ENCODE assay signal across 7 mouse cellular contexts in genomic region chr19:5072389-5073019, GRCm38 (mm10). TPM values are rescaled to one million over a fixed set of nuclear protein-coding genes. Genes with fewer than 3 reads are reported as not detected.
DNase-seq lines count a peak whose midpoint lies in the region; ATAC-seq lines count a peak whose summit lies in the region.

No protein-coding gene starts in this region.

- peak overlapping the region; percentile 54; the same call in 1 of the 2 replicates for H3K9ac ChIP-seq in forebrain, embryonic 11.5 days (ENCODE audit: low read length)
- H3K9ac ChIP-seq in midbrain, embryonic 16.5 days (ENCODE audit: low read depth, low read length), result peak overlapping the region; percentile 53

- peak; percentile 63 for DNase-seq in 416B (ENCODE audit: low read depth)
- peak; percentile 88 for DNase-seq in ES-CJ7 (ENCODE audit: low read depth, low spot score)
- DNase-seq in forebrain, embryonic 11.5 days (ENCODE audit: low spot score), result no peak
- peak; percentile 57 for DNase-seq in kidney, postnatal 10 days
- no peak for DNase-seq in natural killer cell, adult 2 months (ENCODE audit: low spot score in 2 of 2)
- DNase-seq in thymus, postnatal 25 days, result no peak

- H3K4me2 ChIP-seq in forebrain, embryonic 11.5 days (ENCODE audit: low read depth, low read length, severe bottlenecking), result peak overlapping the region; percentile 68
- peak overlapping the region; percentile 79 for H3K4me2 ChIP-seq in midbrain, embryonic 16.5 days (ENCODE audit: low read length)

- no peaks in the 10 kb centered on the region for H3K9me3 ChIP-seq in forebrain, embryonic 11.5 days (ENCODE audit: control insufficient read depth, low read length)
- no peaks in the 10 kb centered on the region for H3K9me3 ChIP-seq in midbrain, embryonic 16.5 days (replicated peaks; ENCODE audit: control insufficient read depth, low read length, poor library complexity, severe bottlenecking)

- H3K27me3 ChIP-seq in forebrain, embryonic 11.5 days (ENCODE audit: control insufficient read depth, insufficient read depth, low read length), result peaks cover 25% of the 10 kb centered on the region
- H3K27me3 ChIP-seq in midbrain, embryonic 16.5 days (ENCODE audit: control insufficient read depth, insufficient read depth, low read depth, low read length), result peaks cover 27% of the 10 kb centered on the region

- H3K36me3 ChIP-seq in forebrain, embryonic 11.5 days (ENCODE audit: control insufficient read depth, insufficient read depth, low read length), result no peaks in the 10 kb centered on the region
- H3K36me3 ChIP-seq in midbrain, embryonic 16.5 days (ENCODE audit: control insufficient read depth, insufficient read depth, low read length), result no peaks in the 10 kb centered on the region

- H3K4me3 ChIP-seq in forebrain, embryonic 11.5 days (ENCODE audit: low read depth, low read length), result peak overlapping the region; percentile 36
- H3K4me3 ChIP-seq in midbrain, embryonic 16.5 days (ENCODE audit: low read depth, low read length), result peak overlapping the region; percentile 45

- peak overlapping the region; percentile 74; the same call in 1 of the 2 replicates for H3K27ac ChIP-seq in forebrain, embryonic 11.5 days (ENCODE audit: low read depth, low read length)
- no peak overlapping the region for H3K27ac ChIP-seq in midbrain, embryonic 16.5 days (ENCODE audit: low read length)

- H3K4me1 ChIP-seq in forebrain, embryonic 11.5 days (replicated peaks; ENCODE audit: control insufficient read depth, insufficient read depth, low read length), result peaks cover 24% of the 10 kb centered on the region
- H3K4me1 ChIP-seq in midbrain, embryonic 16.5 days (ENCODE audit: control insufficient read depth, insufficient read depth, low read length), result peaks cover 16% of the 10 kb centered on the region

- ATAC-seq in forebrain, embryonic 11.5 days (replicated peaks; ENCODE audit: low FRiP score), result peak; percentile 27
- peak; percentile 9; the same call in 1 of the 2 replicates for ATAC-seq in midbrain, embryonic 16.5 days

- 1% methylated on average over 20 of the region's 20 CpGs for WGBS in forebrain, embryonic 11.5 days
- WGBS in midbrain, embryonic 16.5 days, result 3% methylated on average over 20 of the region's 20 CpGs

RNA-seq across cellular contexts. Expression of gene Cd248, which starts 4.6 kb away (rescaled TPM):
- 30.7 and 32.7 TPM in 2 replicates for polyA plus RNA-seq in forebrain, embryonic 11.5 days (2014; fragmentation: Nextera tagmentation; extraction: Ambion mirVana)
- polyA plus RNA-seq in midbrain, embryonic 16.5 days (2015; fragmentation: Nextera tagmentation; extraction: Ambion mirVana), result 16.0 and 16.5 TPM in 2 replicates

RNA-seq across cellular contexts. Expression of gene Tmem151a, which starts 12.8 kb away (rescaled TPM):
- polyA plus RNA-seq in forebrain, embryonic 11.5 days (2014; fragmentation: Nextera tagmentation; extraction: Ambion mirVana), result 1.2 and 1.8 TPM in 2 replicates
- polyA plus RNA-seq in midbrain, embryonic 16.5 days (2015; fragmentation: Nextera tagmentation; extraction: Ambion mirVana), result 22.7 and 31.9 TPM in 2 replicates

RNA-seq across cellular contexts. Expression of gene Yif1a, which starts 15.8 kb away (rescaled TPM):
- 69.5 and 75.8 TPM in 2 replicates for polyA plus RNA-seq in forebrain, embryonic 11.5 days (2014; fragmentation: Nextera tagmentation; extraction: Ambion mirVana)
- 39.8 and 46.6 TPM in 2 replicates for polyA plus RNA-seq in midbrain, embryonic 16.5 days (2015; fragmentation: Nextera tagmentation; extraction: Ambion mirVana)

RNA-seq across cellular contexts. Expression of gene Rin1, which starts 22.2 kb away (rescaled TPM):
- polyA plus RNA-seq in forebrain, embryonic 11.5 days (2014; fragmentation: Nextera tagmentation; extraction: Ambion mirVana), result 2.0 TPM in 2 replicates
- polyA plus RNA-seq in midbrain, embryonic 16.5 days (2015; fragmentation: Nextera tagmentation; extraction: Ambion mirVana), result 1.5 and 1.8 TPM in 2 replicates

RNA-seq across cellular contexts. Expression of gene Cnih2, which starts 25.8 kb away (rescaled TPM):
- 93.2 and 112 TPM in 2 replicates for polyA plus RNA-seq in forebrain, embryonic 11.5 days (2014; fragmentation: Nextera tagmentation; extraction: Ambion mirVana)
- 430 and 432 TPM in 2 replicates for polyA plus RNA-seq in midbrain, embryonic 16.5 days (2015; fragmentation: Nextera tagmentation; extraction: Ambion mirVana)

Comparison
In these comparisons a context has a peak if more than half of its experiments do, and no peak if none do; other contexts are left out.
1. DNase-seq: peak in 416B (single experiment), ES-CJ7 (single experiment) and kidney, postnatal 10 days (single experiment); none in forebrain, embryonic 11.5 days (single experiment), natural killer cell, adult 2 months (0 of 2) and thymus, postnatal 25 days (single experiment).